Mouse (Mus musculus): ENCODE data around the gene 4921536K21Rik. TPM values are rescaled to one million over a fixed set of nuclear protein-coding genes. Genes with fewer than 3 reads are reported as not detected.

The 4921536K21Rik gene
- polyA plus RNA-seq, 1 experiment from 2014 or later = 0.80 TPM

DNA sequence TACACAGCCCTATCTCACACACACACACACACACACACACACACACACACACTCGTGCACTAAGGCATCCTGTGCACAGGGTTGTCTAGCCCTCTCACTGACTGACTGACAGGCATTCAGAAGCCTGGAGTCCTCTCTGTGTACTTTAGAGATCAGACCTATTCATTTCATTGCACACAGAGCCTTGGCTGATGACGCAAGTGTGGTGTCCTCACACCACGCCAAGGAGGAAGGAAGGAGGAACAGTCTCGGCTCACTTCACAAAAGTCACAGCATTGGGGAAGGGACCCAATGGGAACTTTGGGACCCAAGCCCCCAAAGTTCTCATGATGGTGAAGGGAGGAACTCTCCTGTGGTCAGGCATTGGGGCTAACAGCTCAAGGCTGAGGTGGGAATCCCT, 35.1 kb upstream of the 4921536K21Rik start:
- no peak overlapping the region for H3K9ac ChIP-seq (ENCODE audit: low read depth, low read length)
- H3K4me3 ChIP-seq (ENCODE audit: low read depth, low read length) = no peak overlapping the region
- H3K9me3 ChIP-seq (replicated peaks; ENCODE audit: control insufficient read depth, low read length, poor library complexity, severe bottlenecking) = no peaks in the 10 kb centered on the region
- peaks cover 12% of the 10 kb centered on the region for H3K4me1 ChIP-seq (ENCODE audit: control insufficient read depth, insufficient read depth, low read length)
- H3K4me2 ChIP-seq (ENCODE audit: low read length) = no peak overlapping the region
- ATAC-seq = no peak
- no peak overlapping the region for H3K27ac ChIP-seq (ENCODE audit: low read length)
- H3K36me3 ChIP-seq (ENCODE audit: control insufficient read depth, insufficient read depth, low read length) = no peaks in the 10 kb centered on the region
- WGBS = 84% methylated on average over 4 of the region's 4 CpGs
- H3K27me3 ChIP-seq (ENCODE audit: control insufficient read depth, insufficient read depth, low read depth, low read length) = no peaks in the 10 kb centered on the region

DNA sequence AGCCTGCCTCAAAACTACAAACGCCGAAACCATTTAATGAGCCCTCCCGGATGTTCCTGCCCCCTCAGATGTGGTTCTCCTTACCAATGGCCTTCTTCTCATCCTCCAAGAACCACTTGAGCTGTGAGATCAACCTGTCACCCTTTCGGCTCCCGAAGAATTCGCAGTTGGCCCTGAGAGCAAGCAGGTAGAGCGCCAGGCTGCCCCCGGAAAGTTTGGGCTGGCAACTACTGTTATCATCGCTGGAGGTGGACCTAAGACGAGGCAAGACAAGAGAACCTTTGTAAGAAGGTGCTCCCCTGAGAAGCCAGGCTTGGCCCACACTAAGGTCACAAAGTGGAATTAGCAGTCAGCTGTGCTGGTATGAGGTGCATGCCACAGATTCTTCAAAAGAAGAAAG, 31.0 kb upstream of the 4921536K21Rik start:
- Histone ChIP-seq H3K27ac (ENCODE audit: low read length) (no peak overlapping the region), H3K4me3 (ENCODE audit: low read depth, low read length) (no peak overlapping the region), H3K9ac (ENCODE audit: low read depth, low read length) (no peak overlapping the region), H3K27me3 (ENCODE audit: control insufficient read depth, insufficient read depth, low read depth, low read length) (no peaks in the 10 kb centered on the region), H3K36me3 (ENCODE audit: control insufficient read depth, insufficient read depth, low read length) (no peaks in the 10 kb centered on the region), H3K9me3 (replicated peaks; ENCODE audit: control insufficient read depth, low read length, poor library complexity, severe bottlenecking) (no peaks in the 10 kb centered on the region), H3K4me1 (ENCODE audit: control insufficient read depth, insufficient read depth, low read length) (peaks cover 3% of the 10 kb centered on the region), H3K4me2 (ENCODE audit: low read length) (no peak overlapping the region)
- 95% methylated on average over 10 of the region's 10 CpGs for WGBS
- ATAC-seq = no peak

DNA sequence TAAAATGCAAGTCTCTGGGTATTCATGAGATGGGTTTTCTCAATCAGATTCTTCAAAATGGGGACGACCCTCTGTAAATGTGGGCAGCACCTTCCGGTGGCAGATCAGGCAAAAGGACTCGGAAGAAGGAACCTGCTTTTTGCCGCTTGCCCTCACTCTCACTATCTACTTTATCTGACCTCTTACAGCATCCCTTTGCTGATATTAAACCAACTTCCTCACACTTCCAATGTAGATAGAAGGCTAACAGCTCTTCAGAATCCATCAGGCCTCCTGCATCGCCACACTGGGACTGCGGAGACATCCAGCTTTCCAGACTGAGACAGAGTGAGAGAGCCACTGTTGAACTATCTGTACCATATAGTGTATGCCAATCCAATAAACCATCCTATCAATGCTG, 27.8 kb upstream of the 4921536K21Rik start:
- no peak overlapping the region for H3K4me2 ChIP-seq (ENCODE audit: low read length)
- H3K27ac ChIP-seq (ENCODE audit: low read length) = no peak overlapping the region
- 97% methylated on average over 6 of the region's 6 CpGs for WGBS
- no peak overlapping the region for H3K9ac ChIP-seq (ENCODE audit: low read depth, low read length)
- H3K4me1 ChIP-seq (ENCODE audit: control insufficient read depth, insufficient read depth, low read length) = no peaks in the 10 kb centered on the region
- H3K27me3 ChIP-seq (ENCODE audit: control insufficient read depth, insufficient read depth, low read depth, low read length) = no peaks in the 10 kb centered on the region
- no peaks in the 10 kb centered on the region for H3K9me3 ChIP-seq (replicated peaks; ENCODE audit: control insufficient read depth, low read length, poor library complexity, severe bottlenecking)
- no peak for ATAC-seq
- H3K36me3 ChIP-seq (ENCODE audit: control insufficient read depth, insufficient read depth, low read length) = no peaks in the 10 kb centered on the region
- no peak overlapping the region for H3K4me3 ChIP-seq (ENCODE audit: low read depth, low read length)

DNA sequence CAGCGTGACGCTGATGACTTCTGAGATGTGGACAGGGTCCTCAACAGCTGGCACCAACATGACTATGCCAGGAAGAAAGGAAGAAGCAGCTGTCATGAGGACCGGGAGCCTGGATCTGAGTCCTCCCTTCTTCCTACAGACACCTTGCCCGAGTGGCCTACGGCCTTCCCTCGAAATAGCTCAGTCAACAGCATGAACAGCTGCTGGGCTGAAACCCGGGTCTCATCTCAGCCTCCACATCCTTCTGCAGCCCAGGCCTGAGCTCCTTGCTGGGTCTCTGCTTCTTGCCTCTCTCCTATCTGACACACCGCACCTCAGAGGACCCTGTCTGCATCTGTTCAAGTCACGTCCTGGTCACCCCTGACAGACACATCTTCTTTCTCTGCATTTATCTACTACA, 27.2 kb upstream of the 4921536K21Rik start:
- H3K4me2 ChIP-seq (ENCODE audit: low read length) = no peak overlapping the region
- WGBS = 95% methylated on average over 9 of the region's 9 CpGs
- no peak overlapping the region for H3K27ac ChIP-seq (ENCODE audit: low read length)
- H3K4me3 ChIP-seq (ENCODE audit: low read depth, low read length) = no peak overlapping the region
- H3K27me3 ChIP-seq (ENCODE audit: control insufficient read depth, insufficient read depth, low read depth, low read length) = no peaks in the 10 kb centered on the region
- H3K9me3 ChIP-seq (replicated peaks; ENCODE audit: control insufficient read depth, low read length, poor library complexity, severe bottlenecking) = no peaks in the 10 kb centered on the region
- H3K4me1 ChIP-seq (ENCODE audit: control insufficient read depth, insufficient read depth, low read length) = no peaks in the 10 kb centered on the region
- 0 out of 2 replicates have a peak overlapping the region, but pooled peaks have one; percentile 3 for H3K9ac ChIP-seq (ENCODE audit: low read depth, low read length)
- H3K36me3 ChIP-seq (ENCODE audit: control insufficient read depth, insufficient read depth, low read length) = no peaks in the 10 kb centered on the region
- no peak for ATAC-seq

DNA sequence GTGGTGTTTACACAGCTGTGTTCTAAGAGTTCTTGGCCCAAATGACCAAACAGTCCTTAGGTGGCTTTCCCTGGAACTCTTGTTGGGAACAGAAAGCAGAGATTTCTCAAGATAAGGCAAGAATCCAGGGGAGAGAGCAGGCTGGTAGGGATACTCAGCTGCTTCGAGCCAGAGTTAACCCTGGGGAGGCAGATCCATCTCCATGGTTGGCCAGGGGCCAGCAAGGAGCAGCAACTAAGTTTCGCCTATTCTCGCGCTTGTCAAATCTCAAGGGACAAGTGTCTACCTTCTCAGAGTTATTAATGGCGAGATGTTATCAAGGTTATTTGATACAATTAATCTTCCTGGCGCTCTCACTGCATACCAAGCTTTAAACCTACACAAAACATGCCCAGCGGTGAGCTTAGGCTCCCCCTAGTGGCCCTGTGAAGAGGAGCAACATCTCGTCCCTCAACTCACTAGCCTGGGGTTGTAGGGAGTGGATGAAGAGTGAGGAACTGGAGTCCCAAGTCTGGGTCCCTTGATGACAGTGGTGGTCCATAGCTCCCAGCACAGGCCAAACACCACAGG, 26.5 kb upstream of the 4921536K21Rik start:
- WGBS = 21% methylated on average over 8 of the region's 8 CpGs
- no peak overlapping the region for H3K4me3 ChIP-seq (ENCODE audit: low read depth, low read length)
- ATAC-seq = no peak
- no peak overlapping the region for H3K27ac ChIP-seq (ENCODE audit: low read length)
- no peaks in the 10 kb centered on the region for H3K4me1 ChIP-seq (ENCODE audit: control insufficient read depth, insufficient read depth, low read length)
- no peaks in the 10 kb centered on the region for H3K9me3 ChIP-seq (replicated peaks; ENCODE audit: control insufficient read depth, low read length, poor library complexity, severe bottlenecking)
- no peaks in the 10 kb centered on the region for H3K27me3 ChIP-seq (ENCODE audit: control insufficient read depth, insufficient read depth, low read depth, low read length)
- H3K9ac ChIP-seq (ENCODE audit: low read depth, low read length) = no peak overlapping the region
- H3K36me3 ChIP-seq (ENCODE audit: control insufficient read depth, insufficient read depth, low read length) = no peaks in the 10 kb centered on the region
- H3K4me2 ChIP-seq (ENCODE audit: low read length) = no peak overlapping the region

DNA sequence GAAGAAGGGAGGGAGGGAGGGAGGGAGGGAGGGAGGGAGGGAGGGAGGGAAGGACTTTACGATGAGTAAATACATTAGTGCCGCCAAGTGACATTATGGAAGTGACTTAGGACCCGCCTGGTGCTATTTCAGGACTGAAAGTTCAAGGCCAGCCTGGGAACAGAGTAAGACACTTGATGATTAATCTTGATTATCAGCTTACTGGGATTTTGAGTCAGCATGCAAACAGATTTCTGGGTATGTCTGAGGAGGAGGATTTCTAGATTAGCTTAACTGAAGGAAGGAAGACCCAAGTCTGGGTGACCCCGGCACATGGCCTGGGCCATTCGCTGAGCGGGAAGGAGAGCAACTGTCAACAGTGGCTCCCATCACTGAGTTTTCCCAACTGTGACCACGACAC, 25.6 kb upstream of the 4921536K21Rik start:
- H3K36me3 ChIP-seq (ENCODE audit: control insufficient read depth, insufficient read depth, low read length) = no peaks in the 10 kb centered on the region
- H3K27ac ChIP-seq (ENCODE audit: low read length) = no peak overlapping the region
- no peak overlapping the region for H3K4me2 ChIP-seq (ENCODE audit: low read length)
- WGBS = 92% methylated on average over 7 of the region's 7 CpGs
- no peaks in the 10 kb centered on the region for H3K27me3 ChIP-seq (ENCODE audit: control insufficient read depth, insufficient read depth, low read depth, low read length)
- H3K4me3 ChIP-seq (ENCODE audit: low read depth, low read length) = no peak overlapping the region
- no peaks in the 10 kb centered on the region for H3K9me3 ChIP-seq (replicated peaks; ENCODE audit: control insufficient read depth, low read length, poor library complexity, severe bottlenecking)
- no peaks in the 10 kb centered on the region for H3K4me1 ChIP-seq (ENCODE audit: control insufficient read depth, insufficient read depth, low read length)
- H3K9ac ChIP-seq (ENCODE audit: low read depth, low read length) = no peak overlapping the region
- ATAC-seq = no peak

DNA sequence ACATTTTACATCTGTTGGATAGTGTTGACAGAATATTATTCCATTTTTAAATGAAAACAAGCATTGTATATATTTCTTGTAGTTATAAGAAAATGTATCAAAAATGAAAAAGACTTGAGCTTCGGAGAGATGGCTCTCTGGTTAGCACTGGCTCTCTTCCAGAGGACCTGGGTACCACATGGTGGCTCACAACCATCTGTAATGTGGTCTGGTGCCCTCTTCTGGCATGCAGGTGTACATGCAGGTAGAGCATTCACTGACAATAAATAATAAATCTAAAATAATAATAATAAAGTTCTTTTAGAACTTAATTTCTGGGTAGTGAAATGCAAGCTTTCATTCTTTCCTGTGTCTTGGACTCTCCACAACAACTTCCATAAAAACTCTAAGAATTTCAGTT, 23.8 kb upstream of the 4921536K21Rik start:
- no peak overlapping the region for H3K9ac ChIP-seq (ENCODE audit: low read depth, low read length)
- H3K4me2 ChIP-seq (ENCODE audit: low read length) = no peak overlapping the region
- H3K27me3 ChIP-seq (ENCODE audit: control insufficient read depth, insufficient read depth, low read depth, low read length) = no peaks in the 10 kb centered on the region
- no peaks in the 10 kb centered on the region for H3K36me3 ChIP-seq (ENCODE audit: control insufficient read depth, insufficient read depth, low read length)
- H3K27ac ChIP-seq (ENCODE audit: low read length) = no peak overlapping the region
- H3K9me3 ChIP-seq (replicated peaks; ENCODE audit: control insufficient read depth, low read length, poor library complexity, severe bottlenecking) = no peaks in the 10 kb centered on the region
- no peak overlapping the region for H3K4me3 ChIP-seq (ENCODE audit: low read depth, low read length)
- WGBS = 47% methylated on average over 1 of the region's 1 CpGs
- ATAC-seq = no peak
- peaks cover 2% of the 10 kb centered on the region for H3K4me1 ChIP-seq (ENCODE audit: control insufficient read depth, insufficient read depth, low read length)

DNA sequence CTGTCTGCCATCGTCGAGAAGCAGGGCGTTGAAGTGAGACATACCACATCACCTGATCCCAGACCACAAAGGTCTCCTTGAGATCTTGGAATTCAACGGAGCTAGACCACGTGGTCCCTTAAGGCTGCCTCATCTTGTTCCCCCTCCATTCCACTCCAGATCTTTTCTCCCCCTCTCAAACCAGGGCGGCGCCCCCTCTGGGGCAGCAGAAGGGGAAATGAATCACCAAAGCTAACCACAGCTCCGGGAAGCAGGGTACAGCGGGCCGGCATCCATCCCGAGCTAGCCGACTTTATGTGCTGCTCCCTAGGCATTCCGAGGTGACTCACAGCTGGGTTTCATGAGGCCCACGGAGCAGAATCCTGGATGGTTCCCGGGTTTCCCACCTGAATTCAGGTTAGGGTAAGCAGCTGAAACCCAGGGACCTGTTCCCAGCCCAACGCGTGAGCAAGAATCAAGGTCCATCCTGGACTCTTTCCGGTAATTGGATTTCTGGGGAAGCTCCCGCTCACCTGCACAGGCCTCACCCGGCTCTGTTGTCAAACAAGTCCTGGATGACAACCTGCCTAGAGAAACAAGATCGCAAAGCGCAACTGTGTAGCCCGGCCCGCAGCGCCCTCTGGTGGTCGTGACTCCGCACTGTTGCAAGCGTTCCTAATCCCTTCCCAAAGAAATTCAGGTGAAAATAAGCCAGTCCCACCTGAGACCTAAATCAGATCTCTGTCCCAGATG, 19.4 kb upstream of the 4921536K21Rik start, which contains the start of gene Slc35e4:
Gene Slc35e4, minus strand, starts transcription at position 556 of the 732 bp plus-strand sequence.
- Histone ChIP-seq H3K4me3 (ENCODE audit: low read depth, low read length) (peak within 1 kb of the TSS; percentile 61), H3K36me3 (ENCODE audit: control insufficient read depth, insufficient read depth, low read length) (no peaks in the 10 kb centered on the region), H3K4me1 (ENCODE audit: control insufficient read depth, insufficient read depth, low read length) (peaks cover 36% of the 10 kb centered on the region), H3K27me3 (ENCODE audit: control insufficient read depth, insufficient read depth, low read depth, low read length) (no peaks in the 10 kb centered on the region), H3K9me3 (replicated peaks; ENCODE audit: control insufficient read depth, low read length, poor library complexity, severe bottlenecking) (no peaks in the 10 kb centered on the region), H3K27ac (ENCODE audit: low read length) (peak within 1 kb of the TSS; percentile 83), H3K9ac (ENCODE audit: low read depth, low read length) (peak within 1 kb of the TSS; percentile 81), H3K4me2 (ENCODE audit: low read length) (peak within 1 kb of the TSS; percentile 89)
- under 1% methylated on average over 28 of the region's 28 CpGs for WGBS
- peak; percentile 74 for ATAC-seq

DNA sequence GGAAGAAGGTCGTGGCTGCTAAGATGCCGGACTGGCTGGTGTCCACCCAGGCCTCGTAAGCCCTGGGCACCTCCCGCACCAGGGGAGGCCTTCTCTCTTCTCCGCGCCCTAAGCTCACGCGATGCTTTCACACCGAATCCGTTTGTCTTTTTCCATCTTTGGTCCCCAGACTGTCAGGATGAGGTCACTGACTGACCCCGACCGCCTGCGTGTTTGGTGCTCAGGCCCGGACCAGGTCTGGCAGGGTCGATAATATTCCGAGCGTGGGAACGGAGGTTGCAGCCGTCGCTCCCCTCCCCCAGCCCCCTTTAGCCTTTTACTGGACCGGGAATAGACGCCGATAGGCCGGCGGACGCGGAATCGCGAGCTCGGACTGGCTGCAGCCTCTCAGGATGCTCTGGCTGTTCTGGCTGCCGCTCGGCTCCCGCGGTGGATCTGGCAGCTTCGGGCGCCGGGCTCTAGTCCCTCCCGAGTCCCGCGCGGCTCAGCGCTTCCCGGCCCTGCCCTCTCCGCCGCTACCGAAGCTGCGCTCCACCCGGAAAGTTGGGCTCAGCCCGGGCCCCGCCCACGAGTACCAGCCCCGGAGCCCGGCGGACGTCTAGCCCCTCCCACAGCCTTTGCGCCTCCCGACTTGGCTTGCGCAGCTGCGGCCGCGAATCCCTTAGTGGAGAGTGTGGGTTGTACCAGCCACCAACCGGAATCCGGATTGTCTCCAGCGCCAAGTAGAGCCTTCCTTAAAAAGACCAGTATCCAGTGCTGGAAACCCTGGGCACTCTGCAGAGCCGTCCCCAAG, 18.6 kb upstream of the 4921536K21Rik start:
- Histone ChIP-seq H3K27ac (ENCODE audit: low read length) (peak overlapping the region; percentile 83), H3K4me1 (ENCODE audit: control insufficient read depth, insufficient read depth, low read length) (peaks cover 43% of the 10 kb centered on the region), H3K4me2 (ENCODE audit: low read length) (peak overlapping the region; percentile 89), H3K36me3 (ENCODE audit: control insufficient read depth, insufficient read depth, low read length) (no peaks in the 10 kb centered on the region), H3K27me3 (ENCODE audit: control insufficient read depth, insufficient read depth, low read depth, low read length) (no peaks in the 10 kb centered on the region), H3K9ac (ENCODE audit: low read depth, low read length) (peak overlapping the region; percentile 81), H3K4me3 (ENCODE audit: low read depth, low read length) (peak overlapping the region; percentile 61), H3K9me3 (replicated peaks; ENCODE audit: control insufficient read depth, low read length, poor library complexity, severe bottlenecking) (no peaks in the 10 kb centered on the region)
- ATAC-seq = peak; percentile 89
- WGBS = under 1% methylated on average over 65 of the region's 65 CpGs
